Mouse (Mus musculus): ENCODE data around the gene Prmt7.

Prmt7 gene

DNA sequence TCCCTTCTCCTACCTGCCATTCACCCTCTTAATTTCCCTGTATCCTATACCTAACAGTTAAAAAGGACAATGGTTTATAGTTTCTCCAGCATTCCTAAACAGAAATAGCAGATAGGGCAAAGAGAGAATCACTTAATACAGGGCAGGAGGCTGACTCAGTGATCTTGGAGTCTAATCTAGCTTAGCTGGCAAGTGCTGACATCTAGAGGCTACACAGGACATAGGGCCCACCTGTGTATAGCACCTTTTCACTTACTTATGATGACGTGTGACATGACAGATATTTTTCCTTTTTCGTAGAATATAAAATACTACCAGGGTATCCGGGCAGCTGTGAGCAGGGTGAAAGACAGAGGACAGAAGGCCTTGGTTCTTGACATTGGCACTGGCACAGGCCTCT is 8.9 kb downstream of the Prmt7 start:
- no peak for DNase-seq (ENCODE audit: extremely low spot score)

DNA sequence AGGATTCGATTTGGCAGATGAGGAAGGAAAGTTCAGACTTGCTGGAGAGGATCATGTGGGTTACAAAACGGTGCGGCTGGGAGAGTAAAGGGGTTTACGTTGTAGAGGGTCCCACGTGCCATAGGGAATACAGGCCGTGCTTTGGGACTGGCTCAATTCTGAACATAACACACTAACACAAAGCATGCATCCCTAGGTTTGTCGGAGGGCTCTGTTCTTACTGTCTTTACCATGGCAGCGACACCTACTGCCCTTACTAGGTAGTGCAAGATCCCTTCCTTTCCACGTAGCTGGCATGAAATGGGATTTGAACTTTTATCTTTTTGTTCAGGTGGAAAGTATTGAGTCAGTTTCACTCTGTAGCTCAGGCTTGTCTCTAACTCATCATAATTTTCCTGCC is 15.9 kb downstream of the Prmt7 start:
- DNase-seq (ENCODE audit: extremely low spot score): peak; percentile 60

DNA sequence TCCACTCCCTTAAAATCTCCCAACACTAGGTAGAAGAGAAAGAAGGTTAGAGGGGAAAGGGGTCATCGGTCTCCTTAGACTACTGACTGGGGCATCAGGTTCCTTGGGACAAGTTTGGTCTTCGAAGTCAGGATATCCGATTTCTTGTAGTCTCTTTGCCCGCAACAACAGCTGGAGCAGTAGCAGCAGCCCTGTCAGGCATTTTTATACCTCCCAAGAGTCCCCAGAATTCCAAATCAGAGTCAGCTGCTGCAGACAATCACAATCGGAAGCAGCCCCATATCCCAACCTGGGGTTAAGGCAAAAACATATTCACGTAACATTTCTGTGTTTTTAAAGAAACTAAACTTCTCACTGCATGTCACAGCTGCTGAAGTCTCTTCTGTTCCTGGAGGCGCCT is 20.8 kb downstream of the Prmt7 start:
- DNase-seq (ENCODE audit: extremely low spot score): no peak

DNA sequence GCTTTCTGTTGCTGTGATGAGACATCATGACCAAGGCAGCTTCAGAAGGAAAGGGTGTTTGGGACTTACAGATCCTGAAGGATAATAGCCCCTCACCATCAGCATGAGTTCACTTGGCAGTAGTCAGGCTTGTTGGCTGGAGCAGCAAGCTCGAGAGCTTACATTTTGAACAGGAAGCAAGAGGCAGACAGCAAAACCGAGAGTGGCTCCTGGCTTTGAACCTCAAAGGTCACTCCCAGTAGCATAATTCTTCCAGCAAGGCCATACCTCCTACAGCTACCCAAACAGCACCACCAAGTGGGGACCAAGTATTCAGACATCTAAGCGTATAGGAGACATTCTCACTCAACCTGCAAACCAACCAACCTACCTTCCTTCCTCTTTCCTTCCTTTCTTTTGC is 22.0 kb downstream of the Prmt7 start:
- DNase-seq (ENCODE audit: extremely low spot score): no peak

DNA sequence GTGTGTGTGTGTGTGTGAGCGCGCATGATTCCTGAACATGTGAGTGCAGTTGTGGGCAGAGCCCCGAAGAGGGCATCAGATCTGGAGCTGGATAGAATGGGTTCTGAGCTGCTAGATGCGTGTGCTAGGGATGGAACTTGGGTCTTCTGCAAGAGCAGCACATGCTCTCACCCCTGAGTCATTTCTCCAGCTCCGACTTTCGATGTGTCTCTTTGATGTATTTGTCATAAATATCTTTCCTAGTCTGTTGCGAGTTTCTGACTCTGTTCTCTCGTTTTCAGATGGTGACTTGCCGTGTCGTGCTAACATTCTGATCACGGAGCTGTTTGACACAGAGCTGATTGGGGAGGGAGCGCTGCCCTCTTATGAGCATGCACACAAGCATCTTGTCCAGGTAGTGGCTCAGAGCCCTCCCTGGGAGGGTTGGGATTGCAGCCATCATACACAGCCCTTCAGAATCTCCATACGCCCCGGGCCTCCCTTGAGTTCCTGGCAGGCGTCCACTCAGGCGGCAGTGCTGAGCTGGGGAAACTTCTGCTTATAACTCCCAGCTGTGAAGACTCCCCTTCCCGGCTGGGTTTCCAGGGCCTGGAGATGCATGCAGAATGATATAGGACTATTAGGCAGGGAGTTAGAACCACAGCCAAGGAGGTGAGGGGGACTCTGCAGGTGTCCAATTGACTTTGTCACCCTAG is 24.0 kb downstream of the Prmt7 start:
- no peak for DNase-seq (ENCODE audit: extremely low spot score)

DNA sequence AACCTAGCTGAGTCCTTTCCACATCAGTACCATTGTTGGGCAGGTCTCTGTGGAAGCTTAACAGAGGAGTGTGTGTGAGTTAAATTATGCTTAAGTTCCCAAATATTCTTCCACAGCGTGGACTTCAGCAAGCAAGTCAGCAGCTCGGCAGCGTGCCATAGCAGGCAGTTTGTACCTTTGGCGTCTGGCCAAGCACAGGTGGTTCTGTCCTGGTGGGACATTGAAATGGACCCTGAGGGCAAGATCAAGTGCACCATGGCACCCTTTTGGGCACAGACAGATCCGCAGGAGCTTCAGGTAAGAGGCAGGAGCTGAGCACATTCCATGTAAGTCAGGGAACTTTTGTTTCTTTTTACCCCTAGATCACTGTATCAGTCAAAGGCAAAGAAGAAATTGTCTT is 26.4 kb downstream of the Prmt7 start:
- DNase-seq (ENCODE audit: extremely low spot score): no peak

DNA sequence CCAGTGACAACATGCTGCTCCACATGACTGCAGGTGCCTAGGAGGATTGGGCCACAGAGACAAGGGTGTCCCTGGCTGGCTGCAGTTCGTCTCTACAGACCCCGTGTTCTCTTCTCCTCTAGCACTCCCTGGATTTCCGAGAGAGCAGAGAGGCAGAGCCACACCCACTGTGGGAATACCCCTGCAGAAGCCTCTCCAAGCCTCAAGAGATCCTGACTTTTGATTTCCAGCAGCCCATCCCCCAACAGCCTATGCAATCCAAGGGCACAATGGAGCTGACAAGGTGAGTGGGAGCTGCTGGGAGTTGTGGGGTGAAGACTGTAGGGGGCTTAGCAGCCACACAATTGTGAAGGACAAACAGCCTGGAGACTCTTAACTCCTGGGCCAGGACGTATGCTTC is 39.5 kb downstream of the Prmt7 start:
- DNase-seq (ENCODE audit: extremely low spot score): no peak

DNA sequence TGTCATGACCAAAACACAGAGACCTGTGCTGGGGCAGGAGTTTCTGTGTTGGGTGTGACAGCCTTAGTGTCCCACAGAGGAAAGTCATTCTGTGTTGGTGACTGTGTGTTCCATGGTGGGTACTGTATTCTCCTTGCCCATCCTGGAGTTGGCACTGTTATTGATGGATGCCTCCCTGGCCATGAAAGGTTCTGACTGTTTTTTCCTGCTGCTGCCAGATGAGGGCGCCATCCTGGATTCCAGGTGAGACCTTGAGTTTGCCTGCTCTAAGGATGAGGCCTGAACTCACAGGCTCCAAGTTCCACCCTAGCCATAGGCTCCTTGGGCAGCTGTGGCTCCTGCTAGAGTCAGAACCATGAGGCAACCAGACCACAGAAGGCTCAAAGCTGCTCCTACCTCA is 47.4 kb downstream of the Prmt7 start:
- no peak for DNase-seq (ENCODE audit: extremely low spot score)

DNA sequence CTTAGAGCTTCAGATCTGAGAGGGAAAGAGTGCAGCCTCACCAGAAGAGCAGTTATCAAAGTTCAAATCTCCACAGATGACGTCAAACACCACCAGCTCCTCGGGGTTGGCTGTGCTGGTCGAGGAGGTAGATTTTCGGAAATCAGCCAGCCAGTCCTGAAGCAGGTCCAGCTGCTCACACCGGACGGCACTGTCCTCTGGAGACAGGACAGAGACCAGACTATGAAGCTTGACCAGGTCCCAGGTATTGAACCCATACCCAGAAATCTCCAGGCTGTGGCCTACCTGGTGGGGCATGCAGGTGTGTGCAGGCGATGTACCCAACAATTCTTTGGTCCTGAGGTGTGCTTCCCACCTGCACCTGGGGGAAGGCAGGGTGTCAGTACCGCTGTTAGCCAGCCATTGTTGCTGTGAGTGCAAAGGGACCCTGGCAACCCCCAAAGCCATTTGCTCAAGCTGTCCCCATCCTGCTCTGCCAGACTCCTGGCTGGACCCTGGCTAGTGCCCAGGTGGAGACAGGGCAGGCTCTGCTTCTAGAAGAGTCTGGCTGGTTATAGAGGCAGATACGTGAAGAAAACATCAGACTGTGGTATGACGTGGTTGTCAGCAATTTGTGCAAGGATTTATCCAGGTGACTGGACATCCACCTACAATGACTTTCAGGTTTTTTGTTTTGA is 49.0 kb downstream of the Prmt7 start:
- DNase-seq (ENCODE audit: extremely low spot score): no peak

DNA sequence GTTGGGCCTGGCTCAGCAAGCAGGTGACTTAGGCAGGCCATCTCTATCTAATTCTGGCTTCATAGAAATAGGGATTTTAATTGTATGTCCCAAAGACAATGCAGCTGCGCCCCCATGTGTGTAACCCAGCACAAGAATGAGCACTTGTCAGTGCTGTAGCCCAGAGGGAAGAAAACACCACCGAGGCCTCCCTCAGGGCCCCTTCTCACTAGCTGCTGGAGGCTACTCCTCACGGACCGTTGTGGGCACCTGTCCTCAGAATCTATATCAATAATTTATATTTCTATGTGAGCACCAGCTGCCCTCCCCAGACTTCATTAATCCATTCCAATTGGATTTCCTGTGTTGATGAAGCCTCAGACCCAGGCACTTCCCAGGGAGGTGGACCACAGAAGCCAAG is 50.2 kb downstream of the Prmt7 start:
- DNase-seq (ENCODE audit: extremely low spot score): no peak

DNA sequence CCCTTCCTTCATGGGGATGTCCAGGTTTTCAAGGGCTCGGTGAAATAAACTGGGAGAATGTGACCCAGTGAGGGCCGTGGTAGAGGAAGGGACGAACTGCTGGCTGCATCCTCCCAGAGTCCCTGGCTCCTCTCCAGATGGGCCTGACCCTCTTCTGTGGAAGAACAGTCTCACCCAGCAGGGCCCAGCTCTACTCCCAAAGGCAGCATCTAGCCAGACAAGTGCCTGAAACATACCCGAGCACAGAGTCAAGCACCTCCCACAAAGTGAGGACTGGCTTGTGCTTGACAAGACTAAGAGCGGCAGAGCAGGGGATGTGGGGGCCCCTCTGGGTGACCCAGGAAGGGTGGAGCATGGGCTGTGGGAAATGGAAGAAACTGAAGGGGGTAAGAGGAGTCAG is 51.6 kb downstream of the Prmt7 start:
- no peak for DNase-seq (ENCODE audit: extremely low spot score)

DNA sequence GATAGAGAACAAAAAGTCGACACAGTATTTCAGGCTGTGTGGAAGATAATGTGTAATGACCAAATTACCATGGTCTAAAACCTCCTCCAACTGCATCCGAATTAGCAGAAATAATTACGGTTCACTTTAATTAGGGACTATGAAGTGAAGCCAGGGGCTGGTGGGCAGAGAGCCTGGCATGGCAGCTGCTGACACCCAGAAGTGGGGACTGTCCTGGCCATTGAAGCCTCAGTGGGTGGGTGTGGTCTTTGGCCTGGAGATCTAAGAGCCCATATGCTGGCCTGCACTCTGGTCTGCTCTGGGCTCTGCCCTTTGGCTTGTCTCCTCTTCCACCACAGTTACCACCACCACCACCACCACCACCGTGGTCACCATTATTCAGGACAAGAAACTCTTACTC is 53.2 kb downstream of the Prmt7 start:
- no peak for DNase-seq (ENCODE audit: extremely low spot score)

DNA sequence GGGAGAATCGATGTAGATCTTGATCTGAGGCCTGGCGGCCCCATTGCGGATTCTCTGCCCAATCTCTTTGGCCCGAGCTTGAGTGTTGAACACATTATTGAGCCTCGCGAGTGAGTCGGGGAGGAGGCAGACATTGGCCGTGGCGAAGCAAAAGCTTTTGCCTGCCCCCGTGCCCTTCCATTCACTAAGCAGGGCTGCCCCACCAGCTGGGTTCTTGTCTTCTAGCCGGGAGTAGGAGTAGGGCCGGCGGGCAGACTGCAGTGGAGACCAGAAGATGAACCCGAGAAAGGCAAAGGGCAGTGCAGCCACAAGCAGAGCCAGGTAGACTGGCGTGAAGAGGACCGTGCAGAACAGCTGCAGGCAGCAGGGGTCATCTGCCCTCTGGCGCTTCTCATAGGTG is 54.7 kb downstream of the Prmt7 start:
- no peak for DNase-seq (ENCODE audit: extremely low spot score)

DNA sequence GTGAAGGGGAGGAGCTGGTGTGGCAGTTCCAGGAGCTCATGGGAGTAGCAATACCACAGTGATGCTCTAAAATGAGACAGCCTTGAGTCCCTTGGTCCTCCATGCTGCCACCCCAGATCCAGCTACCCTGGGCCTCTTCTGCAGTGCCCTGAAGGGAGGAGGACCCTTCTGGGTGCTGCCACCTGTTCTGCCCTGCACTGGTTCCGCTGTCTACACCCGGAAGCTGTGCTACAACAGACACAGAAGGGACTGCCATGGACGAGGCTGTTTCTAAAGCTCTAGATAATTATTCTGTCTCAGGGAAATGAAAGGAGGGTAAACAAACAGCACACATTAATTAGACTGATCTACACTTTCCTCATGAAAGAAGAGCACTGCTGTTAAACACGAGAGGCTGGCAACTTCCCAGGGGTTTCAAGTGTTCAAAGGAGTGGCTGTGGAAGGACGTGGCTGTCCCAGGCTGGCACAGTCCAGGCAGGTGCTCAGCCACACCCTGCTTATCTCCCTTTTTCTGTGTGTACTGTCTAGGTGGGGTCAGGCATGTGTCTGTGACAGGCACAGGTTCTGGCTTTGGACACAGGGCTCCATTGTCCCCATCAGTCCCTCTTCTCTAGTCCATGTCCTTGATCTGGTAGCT is 58.1 kb downstream of the Prmt7 start:
- DNase-seq (ENCODE audit: extremely low spot score): no peak

DNA sequence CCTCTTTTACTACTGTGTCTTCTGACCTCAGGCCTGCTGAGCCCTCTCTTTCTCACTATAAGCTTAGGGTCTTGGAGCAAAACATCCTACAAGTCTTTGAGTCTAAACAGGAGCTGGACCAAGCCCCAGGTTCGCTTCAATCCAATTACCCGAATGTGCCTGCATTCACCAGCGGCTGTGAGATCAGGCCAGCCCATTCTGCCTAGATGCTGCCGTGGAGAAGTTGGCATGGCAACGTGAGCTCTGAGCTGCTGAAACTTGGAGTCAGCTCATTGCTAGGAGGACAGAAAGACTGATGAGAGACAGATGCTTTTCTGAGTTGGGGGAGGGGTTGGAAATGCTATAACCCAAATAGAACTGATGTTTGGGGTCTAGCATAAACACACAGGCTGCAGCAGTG is 60.1 kb downstream of the Prmt7 start:
- peak; percentile 42 for DNase-seq (ENCODE audit: extremely low spot score)

DNA sequence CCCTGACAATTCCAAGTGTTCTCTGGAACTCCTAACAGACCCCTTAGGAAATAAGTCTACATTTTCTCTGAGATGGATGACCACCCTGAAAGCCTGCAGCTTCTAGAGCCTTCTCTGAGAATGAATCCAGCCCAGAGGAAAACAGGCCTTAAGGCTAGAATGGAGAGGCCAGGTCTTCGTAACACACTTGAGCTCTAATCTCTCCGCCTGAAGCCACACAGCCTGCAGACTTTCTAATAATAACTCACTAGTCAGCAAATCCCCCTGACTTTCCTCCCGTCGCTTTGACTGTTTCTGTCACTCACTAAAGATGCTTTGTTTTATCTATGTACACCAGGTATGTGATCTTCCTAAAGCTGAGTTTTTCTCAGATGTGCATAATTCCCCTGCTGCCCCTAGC is 60.6 kb downstream of the Prmt7 start:
- no peak for DNase-seq (ENCODE audit: extremely low spot score)

DNA sequence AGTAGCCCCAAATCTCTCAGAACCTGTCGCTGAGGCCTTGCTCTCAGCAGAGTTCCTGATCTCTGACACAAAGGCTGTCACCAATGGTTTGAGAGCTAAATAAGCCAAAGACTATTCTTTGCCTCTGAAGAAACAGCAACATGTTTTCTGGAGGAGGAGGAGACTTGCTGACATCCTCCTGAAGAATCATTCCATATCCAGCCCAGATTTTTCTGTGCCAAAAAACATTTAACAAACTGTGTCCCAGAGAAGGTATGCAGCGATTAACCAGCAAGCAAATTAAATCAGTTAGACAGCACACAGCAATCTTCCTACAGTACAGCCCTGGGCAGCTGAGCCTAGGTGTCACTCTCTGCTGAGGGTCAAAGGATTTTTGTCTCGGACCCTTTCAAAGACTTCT is 62.7 kb downstream of the Prmt7 start:
- no peak for DNase-seq (ENCODE audit: extremely low spot score)

DNA sequence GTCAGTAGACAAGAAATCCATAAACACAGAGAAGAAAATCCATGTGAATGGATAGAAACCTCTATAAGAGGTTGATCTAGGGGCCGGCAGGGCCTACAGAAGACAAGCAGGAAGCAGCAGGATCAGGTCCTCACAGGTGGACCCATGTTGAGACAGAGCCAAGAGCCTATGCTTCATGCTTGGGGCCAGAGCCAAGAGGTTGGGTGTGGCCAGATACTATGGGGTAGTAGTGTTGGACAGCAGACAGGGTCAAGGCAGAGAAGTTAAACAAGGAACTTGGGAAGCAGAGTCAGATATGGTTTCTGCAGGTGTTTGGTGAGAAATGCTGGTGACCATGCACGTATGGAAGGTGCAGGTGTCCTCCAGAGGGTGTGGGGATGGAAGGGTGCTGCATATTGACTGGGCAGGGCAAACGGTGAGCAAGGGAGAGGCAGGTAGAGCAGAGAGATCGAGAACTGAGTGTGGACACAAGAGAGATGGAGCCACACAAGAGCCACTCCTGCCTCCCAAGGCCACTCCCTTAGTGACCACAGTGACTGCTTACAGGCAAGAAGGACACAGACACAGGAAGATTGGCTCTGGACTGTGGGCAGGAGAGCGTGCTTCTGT is 66.1 kb downstream of the Prmt7 start:
- no peak for DNase-seq (ENCODE audit: extremely low spot score)

DNA sequence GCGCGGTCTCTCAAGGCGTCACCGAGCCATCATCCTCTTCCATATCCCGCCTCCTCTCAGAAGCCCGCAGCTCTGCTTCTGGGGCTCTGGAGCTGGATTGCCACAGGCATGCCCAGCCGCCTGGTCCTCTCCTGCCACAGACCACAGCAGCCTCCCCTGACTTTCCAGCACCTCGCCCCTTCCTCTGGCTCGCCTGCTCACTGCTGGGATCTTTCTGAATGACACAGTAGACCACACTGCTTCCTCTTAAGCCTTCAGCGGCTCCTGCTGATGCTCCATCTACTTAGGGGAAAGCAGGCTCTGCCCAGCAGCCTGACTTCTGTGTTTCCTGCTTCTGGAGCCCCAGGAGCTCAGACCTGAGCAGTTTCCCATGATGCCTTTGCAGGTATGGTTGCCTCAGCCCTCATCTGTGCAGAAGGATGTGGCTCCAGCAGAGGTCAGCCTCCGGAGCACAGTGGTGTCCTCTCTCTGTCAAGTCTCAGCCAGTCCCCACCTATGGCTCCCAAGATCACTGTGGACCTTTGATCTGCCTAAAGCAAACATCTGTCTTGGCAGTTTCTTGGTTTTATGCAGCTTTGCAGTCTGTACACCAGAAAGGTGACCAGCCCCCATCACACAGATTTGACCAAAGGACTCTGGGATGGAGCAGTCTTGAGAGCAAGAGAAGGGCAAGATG is 67.8 kb downstream of the Prmt7 start:
- DNase-seq (ENCODE audit: extremely low spot score): no peak

DNA sequence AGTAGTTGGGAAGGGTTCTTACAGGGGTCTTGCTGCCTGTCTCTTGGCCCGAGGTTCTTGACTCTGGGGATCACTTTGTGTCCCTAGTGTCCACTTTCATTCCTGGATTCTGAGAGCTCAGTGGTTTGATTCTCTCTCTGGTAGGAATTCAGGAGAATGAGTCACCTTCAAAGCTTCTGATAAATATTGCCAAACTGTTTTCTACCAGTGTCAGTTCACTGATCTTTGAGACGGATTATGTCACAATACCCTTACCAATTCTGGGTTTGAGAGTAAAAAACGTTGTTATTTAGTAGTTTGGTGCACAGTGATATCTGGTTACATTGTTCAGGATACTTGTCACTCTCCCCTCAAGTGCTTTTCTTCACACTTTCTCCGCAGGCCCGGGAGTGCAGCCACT is 69.4 kb downstream of the Prmt7 start:
- DNase-seq (ENCODE audit: extremely low spot score): no peak

DNA sequence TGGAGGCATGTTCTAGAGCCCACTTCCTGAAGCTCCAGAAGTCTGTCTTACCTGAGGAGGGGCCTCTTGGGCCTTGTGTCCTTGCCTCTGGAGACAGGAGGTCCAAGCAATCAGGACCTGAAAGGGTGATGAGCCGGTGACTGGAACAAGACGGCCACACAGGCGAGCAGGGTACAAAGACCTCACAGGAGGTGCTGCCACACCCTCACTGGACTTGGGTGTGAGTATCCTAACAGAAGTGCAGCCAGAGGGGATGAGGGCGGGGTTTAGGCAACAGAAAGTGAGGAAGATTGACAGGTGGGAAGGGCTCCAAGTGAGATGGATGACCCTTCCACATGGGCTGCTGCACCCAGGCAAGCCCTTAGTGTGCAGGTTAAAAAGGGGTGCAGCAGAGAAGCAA is 70.1 kb downstream of the Prmt7 start:
- no peak for DNase-seq (ENCODE audit: extremely low spot score)

DNA sequence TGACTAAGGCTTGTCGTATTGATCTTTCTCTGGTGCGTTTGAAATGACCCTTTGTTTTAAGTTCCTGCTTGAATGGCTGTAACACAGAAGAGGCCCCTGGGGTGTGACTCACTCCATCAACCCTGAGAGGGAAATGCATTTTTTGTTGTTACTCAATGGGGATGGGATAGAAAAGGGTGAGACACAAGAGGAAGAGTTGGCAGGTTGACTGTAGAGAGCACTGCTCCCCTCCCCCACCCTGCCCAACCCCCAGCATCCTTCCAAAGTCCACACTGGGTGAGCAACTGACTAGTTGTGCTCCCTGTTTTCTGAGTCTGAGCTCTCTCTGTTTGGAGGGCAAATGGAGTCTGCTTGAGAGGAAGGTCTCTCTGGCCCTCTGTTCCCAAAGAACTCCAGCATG is 76.7 kb downstream of the Prmt7 start:
- DNase-seq (ENCODE audit: extremely low spot score): no peak

All from embryo, embryonic 9.5 days (tissue).